Mouse (Mus musculus): ENCODE measurements around the gene Hoxd10. TPM values are rescaled to one million over a fixed set of nuclear protein-coding genes. Genes with fewer than 3 reads are reported as not detected.
A peak's percentile ranks its signal among the peaks of the same experiment; 100 is the strongest.

Gene Hoxd10
- total and polyA plus RNA-seq, 2 experiments from 2014 or later: not detected

DNA sequence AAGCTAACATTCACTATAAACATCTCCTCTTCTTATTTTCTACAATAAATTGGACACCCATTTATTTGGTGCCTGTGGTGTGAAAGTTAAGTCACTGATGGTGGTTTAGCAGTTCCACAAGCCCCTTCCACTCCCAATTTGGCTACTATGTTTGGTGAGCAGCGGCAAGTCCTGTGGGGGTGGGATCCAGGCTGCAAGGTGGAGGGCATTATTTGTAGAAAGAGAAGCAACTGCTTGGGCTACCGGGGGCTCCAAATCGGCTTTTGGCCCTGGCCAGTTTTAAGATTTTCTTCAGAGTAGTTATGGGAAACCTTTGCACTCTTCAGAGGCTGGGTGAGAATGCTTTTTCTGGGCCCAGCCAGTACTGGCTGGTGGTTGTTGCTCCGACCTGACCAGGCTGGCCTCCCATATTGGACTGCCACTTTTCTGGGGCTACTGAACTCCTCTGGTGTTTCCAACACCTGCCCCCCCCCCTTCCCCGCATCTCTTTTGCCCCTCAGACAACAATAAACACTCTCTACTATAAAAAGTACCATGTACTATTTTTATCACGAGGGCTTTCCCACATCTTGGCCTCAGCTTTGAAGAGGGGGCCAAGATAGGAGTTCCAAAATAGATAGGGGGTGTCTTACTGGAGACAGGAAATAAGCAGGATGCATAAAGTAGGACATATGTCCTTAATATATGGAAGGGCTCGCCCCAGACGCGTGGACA, 40.2 kb downstream of the Hoxd10 start:
- H3K27me3 ChIP-seq (ENCODE audit: control insufficient read depth, insufficient read depth, low read length): peaks cover 98% of the 10 kb centered on the region
- no peaks in the 10 kb centered on the region for H3K9me3 ChIP-seq (replicated peaks; ENCODE audit: control insufficient read depth, low read length)
- 13% methylated on average over 9 of the region's 9 CpGs for WGBS

DNA sequence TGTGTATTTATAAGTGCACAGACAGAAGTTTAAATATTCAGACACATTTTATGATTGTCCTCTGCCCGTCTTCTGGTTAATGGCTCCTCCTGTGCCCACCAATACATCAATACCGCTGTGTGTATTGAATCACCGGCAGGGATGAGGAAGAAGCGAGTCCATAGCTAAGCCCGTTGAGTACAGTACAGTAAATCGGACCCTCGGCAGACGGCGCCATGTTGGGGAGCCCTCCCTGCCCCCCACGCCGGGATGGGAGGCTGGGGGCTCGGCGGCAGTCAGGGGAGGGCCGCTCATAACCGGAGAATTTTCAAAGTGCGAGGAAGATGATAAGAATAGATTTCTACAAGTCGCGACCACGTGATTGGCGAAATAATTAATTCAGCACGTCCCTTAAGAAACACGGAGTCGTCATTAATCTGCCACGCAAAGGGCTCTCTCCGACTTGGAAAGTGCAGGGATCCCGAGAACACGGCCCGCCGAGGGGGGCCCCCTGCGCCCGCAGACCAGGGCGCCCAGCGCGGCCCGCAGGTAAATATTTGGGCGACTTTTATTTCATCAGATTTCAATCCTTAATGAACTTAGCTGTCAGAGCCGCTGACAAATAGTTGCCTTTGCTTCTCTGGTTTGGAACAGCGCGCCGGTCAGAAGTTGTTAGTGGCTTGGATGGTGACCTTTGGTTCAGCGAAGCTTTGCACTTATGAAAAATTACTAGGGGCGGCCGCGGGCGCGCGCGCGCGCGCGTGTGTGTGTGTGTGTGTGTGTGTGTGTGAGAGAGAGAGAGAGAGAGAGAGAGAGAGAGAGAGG, 41.0 kb downstream of the Hoxd10 start:
- Histone ChIP-seq H3K27me3 (ENCODE audit: control insufficient read depth, insufficient read depth, low read length) (peaks cover 98% of the 10 kb centered on the region), H3K4me2 (ENCODE audit: low read depth, low read length) (peak overlapping the region; percentile 23; the same call in 1 of the 2 replicates)

More for the DNA sequence above, 40.2 kb downstream of the Hoxd10 start:
- Histone ChIP-seq H3K27ac (ENCODE audit: low read depth) (no peak overlapping the region), H3K4me1 (ENCODE audit: control insufficient read depth, insufficient read depth) (no peaks in the 10 kb centered on the region), H3K36me3 (replicated peaks; ENCODE audit: control insufficient read depth, insufficient read depth, low read length) (no peaks in the 10 kb centered on the region), H3K4me2 (ENCODE audit: low read depth, low read length) (no peak overlapping the region), H3K4me3 (ENCODE audit: low read depth, low read length) (no peak overlapping the region), H3K9ac (replicated peaks; ENCODE audit: low read depth, low read length) (no peak overlapping the region)
- DNase-seq (ENCODE audit: low spot score) (no peak), ATAC-seq (ENCODE audit: insufficient read depth, low read depth) (no peak)
- no peak for TF ChIP-seq CTCF (IDR thresholded peaks at IDR 0.05; ENCODE audit: low read depth)

DNA sequence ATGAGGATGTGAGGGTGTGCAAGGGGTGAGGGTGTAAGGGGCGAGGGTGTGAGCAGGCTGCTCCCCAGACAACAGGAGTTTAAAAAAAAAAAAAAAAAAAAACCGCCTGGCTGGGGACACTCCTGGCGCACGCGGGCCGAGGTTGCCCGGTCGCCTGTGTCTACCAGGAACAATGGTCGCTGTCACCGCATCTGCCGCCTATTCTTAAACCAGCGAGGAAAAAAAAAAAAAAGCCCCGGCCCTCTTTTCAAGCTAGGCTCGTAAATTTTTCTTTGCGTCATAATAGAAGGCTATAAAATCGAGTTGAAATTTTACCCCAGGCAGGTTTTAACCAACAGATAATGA, 41.6 kb downstream of the Hoxd10 start:
- 3% methylated on average over 16 of the region's 16 CpGs for WGBS
- Histone ChIP-seq H3K9me3 (replicated peaks; ENCODE audit: control insufficient read depth, low read length) (no peaks in the 10 kb centered on the region), H3K27ac (ENCODE audit: low read depth) (no peak overlapping the region), H3K4me2 (ENCODE audit: low read depth, low read length) (peak overlapping the region; percentile 23; the same call in 1 of the 2 replicates), H3K4me3 (ENCODE audit: low read depth, low read length) (no peak overlapping the region; the same call in 1 of the 2 replicates), H3K27me3 (ENCODE audit: control insufficient read depth, insufficient read depth, low read length) (peaks cover 98% of the 10 kb centered on the region), H3K9ac (replicated peaks; ENCODE audit: low read depth, low read length) (no peak overlapping the region), H3K36me3 (replicated peaks; ENCODE audit: control insufficient read depth, insufficient read depth, low read length) (no peaks in the 10 kb centered on the region), H3K4me1 (ENCODE audit: control insufficient read depth, insufficient read depth) (no peaks in the 10 kb centered on the region)
- TF ChIP-seq EP300 (IDR thresholded peaks at IDR 0.05; ENCODE audit: low read depth): no peak
- TF ChIP-seq CTCF (IDR thresholded peaks at IDR 0.05; ENCODE audit: low read depth): no peak
- ATAC-seq (ENCODE audit: insufficient read depth, low read depth): no peak
- DNase-seq (ENCODE audit: low spot score): no peak

More for the DNA sequence above, 41.0 kb downstream of the Hoxd10 start:
- no peak for DNase-seq (ENCODE audit: low spot score)
- Histone ChIP-seq H3K9me3 (replicated peaks; ENCODE audit: control insufficient read depth, low read length) (no peaks in the 10 kb centered on the region), H3K4me3 (ENCODE audit: low read depth, low read length) (peak overlapping the region; percentile 25), H3K9ac (replicated peaks; ENCODE audit: low read depth, low read length) (no peak overlapping the region), H3K27ac (ENCODE audit: low read depth) (no peak overlapping the region), H3K36me3 (replicated peaks; ENCODE audit: control insufficient read depth, insufficient read depth, low read length) (no peaks in the 10 kb centered on the region), H3K4me1 (ENCODE audit: control insufficient read depth, insufficient read depth) (no peaks in the 10 kb centered on the region)
- no peak for TF ChIP-seq EP300 (IDR thresholded peaks at IDR 0.05; ENCODE audit: low read depth)
- no peak for TF ChIP-seq CTCF (IDR thresholded peaks at IDR 0.05; ENCODE audit: low read depth)
- WGBS: 3% methylated on average over 52 of the region's 52 CpGs
- no peak for ATAC-seq (ENCODE audit: insufficient read depth, low read depth)

DNA sequence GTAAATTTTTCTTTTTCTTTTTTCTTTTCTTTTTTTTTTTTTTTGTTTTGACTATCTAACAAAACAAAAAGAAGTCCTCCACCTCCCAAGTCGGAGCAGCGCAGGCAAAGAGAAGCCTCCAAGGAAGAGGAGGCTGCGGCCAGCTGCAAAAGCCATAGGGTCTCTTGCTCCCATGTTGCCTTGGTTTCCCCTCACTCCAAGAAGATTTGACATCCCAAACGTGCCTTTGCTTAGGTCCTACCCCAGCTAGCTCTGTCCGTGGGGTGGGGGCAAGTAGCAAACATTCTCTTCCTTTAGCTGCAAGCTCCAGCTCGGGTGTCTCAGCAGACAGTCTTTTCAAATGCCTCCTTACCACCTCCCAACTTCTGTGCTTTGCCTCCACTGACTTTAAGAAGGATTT, 42.0 kb downstream of the Hoxd10 start:
- ATAC-seq (ENCODE audit: insufficient read depth, low read depth): no peak
- DNase-seq (ENCODE audit: low spot score): no peak
- no peak overlapping the region for H3K4me3 ChIP-seq (ENCODE audit: low read depth, low read length)
- no peak overlapping the region for H3K4me2 ChIP-seq (ENCODE audit: low read depth, low read length)
- 4% methylated on average over 6 of the region's 6 CpGs for WGBS
- TF ChIP-seq EP300 (IDR thresholded peaks at IDR 0.05; ENCODE audit: low read depth): no peak
- no peak for TF ChIP-seq CTCF (IDR thresholded peaks at IDR 0.05; ENCODE audit: low read depth)
- no peak overlapping the region for H3K9ac ChIP-seq (replicated peaks; ENCODE audit: low read depth, low read length)
- H3K4me1 ChIP-seq (ENCODE audit: control insufficient read depth, insufficient read depth): no peaks in the 10 kb centered on the region
- H3K27me3 ChIP-seq (ENCODE audit: control insufficient read depth, insufficient read depth, low read length): peaks cover 98% of the 10 kb centered on the region
- no peaks in the 10 kb centered on the region for H3K9me3 ChIP-seq (replicated peaks; ENCODE audit: control insufficient read depth, low read length)
- H3K27ac ChIP-seq (ENCODE audit: low read depth): no peak overlapping the region
- H3K36me3 ChIP-seq (replicated peaks; ENCODE audit: control insufficient read depth, insufficient read depth, low read length): no peaks in the 10 kb centered on the region

DNA sequence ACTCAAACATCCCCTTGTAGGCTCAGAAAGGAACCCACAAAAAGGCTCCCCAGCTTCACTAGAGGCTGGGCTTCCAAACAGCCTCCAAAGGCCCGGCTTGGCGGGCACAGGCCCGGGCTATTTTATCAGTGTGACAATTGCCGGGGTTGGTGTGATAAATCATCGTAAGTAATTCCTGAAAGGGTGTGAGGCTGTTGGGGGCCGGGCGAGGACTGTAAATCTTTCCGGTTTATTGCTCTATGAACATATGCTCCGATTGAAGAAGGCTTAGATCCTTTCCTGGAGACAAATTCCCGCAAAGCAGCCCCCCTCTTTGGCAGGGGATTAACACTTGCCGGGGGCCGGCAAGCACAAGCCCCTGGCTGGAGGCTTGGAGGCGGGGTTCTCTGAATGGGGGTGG, 42.7 kb downstream of the Hoxd10 start:
- Histone ChIP-seq H3K27ac (ENCODE audit: low read depth) (no peak overlapping the region), H3K4me1 (ENCODE audit: control insufficient read depth, insufficient read depth) (no peaks in the 10 kb centered on the region), H3K27me3 (ENCODE audit: control insufficient read depth, insufficient read depth, low read length) (peaks cover 98% of the 10 kb centered on the region), H3K4me3 (ENCODE audit: low read depth, low read length) (no peak overlapping the region), H3K9me3 (replicated peaks; ENCODE audit: control insufficient read depth, low read length) (no peaks in the 10 kb centered on the region), H3K9ac (replicated peaks; ENCODE audit: low read depth, low read length) (no peak overlapping the region), H3K36me3 (replicated peaks; ENCODE audit: control insufficient read depth, insufficient read depth, low read length) (no peaks in the 10 kb centered on the region), H3K4me2 (ENCODE audit: low read depth, low read length) (no peak overlapping the region)
- ATAC-seq (ENCODE audit: insufficient read depth, low read depth): no peak
- TF ChIP-seq CTCF (IDR thresholded peaks at IDR 0.05; ENCODE audit: low read depth) (no peak), EP300 (IDR thresholded peaks at IDR 0.05; ENCODE audit: low read depth) (no peak)
- DNase-seq (ENCODE audit: low spot score): no peak
- 7% methylated on average over 13 of the region's 13 CpGs for WGBS
